Mouse (Mus musculus) cerebellum, postnatal 36 days (tissue): ENCODE measurements around the gene Spg11.
A peak's percentile ranks its signal among the peaks of the same experiment; 100 is the strongest.

Source experiments
- DNase-seq, 2 experiments: peaks; one replicate each; pipeline ENCODE4 v3.0.0; 2021 to 2022; ENCODE audit warnings: mixed read lengths in 2 of 2

Spg11 gene

GRCm38 (mm10) chr2:122059365-122060115 is 58.6 kb downstream of the Spg11 start:
- DNase-seq: peak; percentile 62 to 68

- DNase-seq: no peak
Observed at GRCm38 (mm10) chr2:122043926-122044325, 74.3 kb downstream of the Spg11 start.

- no peak for DNase-seq
Observed at GRCm38 (mm10) chr2:122036064-122036463, 82.1 kb downstream of the Spg11 start.

- DNase-seq: no peak
Observed at GRCm38 (mm10) chr2:122031970-122032369, 86.2 kb downstream of the Spg11 start.

GRCm38 (mm10) chr2:122028756-122029700 is 89.2 kb downstream of the Spg11 start:
- peak in 1 of 2 experiments; percentile 48 for DNase-seq

- peak; percentile 84 to 91 for DNase-seq
Observed at GRCm38 (mm10) chr2:122027862-122028755, 90.1 kb downstream of the Spg11 start, which contains the start of gene Eif3j1. Gene Eif3j1 (plus strand): TSS chr2:122028546.

GRCm38 (mm10) chr2:122027091-122027490 is 91.1 kb downstream of the Spg11 start:
- DNase-seq: peak in 1 of 2 experiments; percentile 6

- DNase-seq: no peak
Observed at GRCm38 (mm10) chr2:122022284-122022683, 95.9 kb downstream of the Spg11 start.

- DNase-seq: no peak
Observed at GRCm38 (mm10) chr2:122018705-122019104, 99.5 kb downstream of the Spg11 start.

DNA sequence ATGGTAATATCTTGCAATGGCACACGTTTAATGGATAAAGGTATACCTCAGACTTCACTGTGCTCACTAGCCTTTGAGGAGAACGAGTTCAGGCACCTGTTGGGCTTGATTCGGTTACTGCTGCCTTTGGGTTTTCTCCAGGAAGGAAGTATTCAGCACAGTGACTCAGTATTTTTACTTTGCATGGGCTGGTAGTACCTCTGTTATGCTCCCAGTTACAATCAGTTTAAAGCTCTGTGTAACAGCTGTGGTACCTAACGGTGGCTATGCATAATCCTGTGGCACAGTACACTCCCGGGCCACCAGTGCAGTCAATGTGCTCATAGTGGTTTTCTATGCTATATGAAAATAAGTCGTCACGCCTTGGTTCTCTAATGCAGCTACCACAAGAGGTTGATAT is 106.7 kb downstream of the Spg11 start:
- no peak for DNase-seq

- no peak for DNase-seq
Observed at GRCm38 (mm10) chr2:122008832-122009231, 109.4 kb downstream of the Spg11 start.
